Mouse (Mus musculus): ENCODE measurements around the gene Smarca4.
"Not testable (repeated sequence)": the region's sequence is repeated elsewhere in the genome, so short reads cannot be mapped to it uniquely, and the experiment has no call there.

DNA sequence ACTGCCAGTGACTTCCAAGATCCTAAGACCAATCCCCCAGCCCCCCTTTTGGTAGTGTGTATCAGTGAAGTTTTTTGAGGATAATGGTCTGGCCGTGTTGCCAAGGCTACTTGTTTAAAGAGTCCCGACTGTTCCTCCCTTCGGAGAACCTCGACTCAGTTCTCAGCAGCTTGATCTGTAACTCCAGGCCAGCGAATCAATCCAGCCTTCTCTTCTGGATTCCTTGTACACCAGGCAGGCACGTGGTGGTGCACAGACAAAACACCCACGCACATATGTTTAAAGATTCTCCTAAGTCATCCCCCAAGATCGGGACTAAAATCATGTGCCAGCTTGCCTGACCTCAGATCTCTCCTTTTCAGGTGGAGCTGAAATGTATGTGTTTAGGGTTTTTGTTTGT is 21.6 kb upstream of the Smarca4 start:
- not testable (repeated sequence) for TF ChIP-seq CTCF (IDR thresholded peaks at IDR 0.05; ENCODE audit: low read depth); EP300 (optimal IDR thresholded peaks at IDR 0.05)

All from stomach, postnatal 0 days (tissue).